Mouse (Mus musculus): ENCODE measurements at regions not wholly inside any gene's neighbourhood (a gene's known extent, or its start where the extent isn't known, plus 50 kb on each side); places are given as distances from the start of the nearest gene placed in this dataset.

GRCm38 (mm10) chr7:71472384-71473141 is 121.3 kb upstream of the Gm10295 start:
- TF ChIP-seq E2F4 (IDR thresholded peaks at IDR 0.05; ENCODE audit: insufficient read depth) (no peak), POLR2A (IDR thresholded peaks at IDR 0.05; ENCODE audit: insufficient read length, low read depth) (no peak), POLR2AphosphoS2 (IDR thresholded peaks at IDR 0.05; ENCODE audit: insufficient read length, low read depth) (no peak)

All from myocyte (in vitro differentiated cells).